In genomic region chr15:10779941-10780620, GRCm38 (mm10) we compare ENCODE assay signal across 13 mouse cellular contexts.
DNase-seq lines count a peak whose midpoint lies in the region; ATAC-seq lines count a peak whose summit lies in the region.
"Had no signal": no experiment of that assay in that cellular context is flagged by ENCODE, and none has a peak within 500 bp of the region (broad histone marks: within the 10 kb centered on the region; RNA-seq: fewer than 3 reads in every experiment).

No protein-coding gene starts in this region.

- no peak overlapping the region for H3K9ac ChIP-seq in midbrain, embryonic 11.5 days (ENCODE audit: low read length)
- no peak overlapping the region for H3K9ac ChIP-seq in midbrain, embryonic 15.5 days
- H3K9ac ChIP-seq: heart, embryonic 15.5 days had no signal

- no peak overlapping the region for H3K4me2 ChIP-seq in midbrain, embryonic 11.5 days
- H3K4me2 ChIP-seq in midbrain, embryonic 15.5 days, result no peak overlapping the region
- H3K4me2 ChIP-seq: heart, embryonic 15.5 days had no signal

- H3K27ac ChIP-seq in midbrain, embryonic 11.5 days (ENCODE audit: low read depth, low read length), result no peak overlapping the region
- no peak overlapping the region for H3K27ac ChIP-seq in midbrain, embryonic 15.5 days
- H3K27ac ChIP-seq: heart, embryonic 15.5 days had no signal

- ATAC-seq in midbrain, embryonic 11.5 days (ENCODE audit: low FRiP score), result no peak
- no peak for ATAC-seq in midbrain, embryonic 15.5 days (replicated peaks)

- WGBS in midbrain, embryonic 11.5 days, result 87% methylated on average over 13 of the region's 13 CpGs
- WGBS in midbrain, embryonic 15.5 days, result 80% methylated on average over 13 of the region's 13 CpGs

- no peaks in the 10 kb centered on the region for H3K36me3 ChIP-seq in midbrain, embryonic 11.5 days (ENCODE audit: control insufficient read depth, insufficient read depth, low read length)
- H3K36me3 ChIP-seq in midbrain, embryonic 15.5 days (replicated peaks), result no peaks in the 10 kb centered on the region
- H3K36me3 ChIP-seq: G1E; heart, embryonic 15.5 days had no signal

- H3K4me3 ChIP-seq in midbrain, embryonic 11.5 days (ENCODE audit: low read depth, low read length), result no peak overlapping the region
- no peak overlapping the region for H3K4me3 ChIP-seq in midbrain, embryonic 15.5 days
- H3K4me3 ChIP-seq: heart, embryonic 15.5 days had no signal

- no peaks in the 10 kb centered on the region for H3K27me3 ChIP-seq in midbrain, embryonic 11.5 days (ENCODE audit: control insufficient read depth, insufficient read depth, low read length)
- H3K27me3 ChIP-seq in midbrain, embryonic 15.5 days (replicated peaks), result no peaks in the 10 kb centered on the region
- H3K27me3 ChIP-seq: heart, embryonic 15.5 days had no signal

- no peaks in the 10 kb centered on the region for H3K9me3 ChIP-seq in midbrain, embryonic 11.5 days (ENCODE audit: control insufficient read depth, low read length)
- no peaks in the 10 kb centered on the region for H3K9me3 ChIP-seq in midbrain, embryonic 15.5 days
- H3K9me3 ChIP-seq: G1E; heart, embryonic 15.5 days had no signal

- no peaks in the 10 kb centered on the region for H3K4me1 ChIP-seq in midbrain, embryonic 11.5 days (ENCODE audit: control insufficient read depth, insufficient read depth, low read length)
- H3K4me1 ChIP-seq in midbrain, embryonic 15.5 days, result no peaks in the 10 kb centered on the region

- DNase-seq in adrenal gland, adult 8-10 months, result peak; percentile 29
- DNase-seq in adrenal gland, adult 18-20 months (ENCODE audit: low spot score in 2 of 2), result no peak
- peak; percentile 75 for DNase-seq in midbrain, embryonic 11.5 days (ENCODE audit: low spot score, missing footprints)
- DNase-seq in kidney, postnatal 10 days, result peak; percentile 34
- DNase-seq in layer of hippocampus, adult 18-20 months (ENCODE audit: low spot score in 2 of 2), result no peak
- no peak for DNase-seq in right cerebral cortex, postnatal 4 days
- no peak for DNase-seq in retina, postnatal 1 day
- DNase-seq: B cell, adult 2 months; cerebellum, adult 11-12 months; liver had no signal

Comparison
In these comparisons a context has a peak if more than half of its experiments do, and no peak if none do; other contexts are left out.
1. DNase-seq: peak in adrenal gland, adult 8-10 months (single experiment), midbrain, embryonic 11.5 days (single experiment) and kidney, postnatal 10 days (single experiment); none in adrenal gland, adult 18-20 months (0 of 2), layer of hippocampus, adult 18-20 months (0 of 2), right cerebral cortex, postnatal 4 days (single experiment) and retina, postnatal 1 day (single experiment).